Mouse (Mus musculus) forebrain, embryonic 16.5 days (tissue): ENCODE measurements around the gene Ift46. TPM values are rescaled to one million over a fixed set of nuclear protein-coding genes. Genes with fewer than 3 reads are reported as not detected.
A peak's percentile ranks its signal among the peaks of the same experiment; 100 is the strongest.

Experiments
- ATAC-seq: fragments of 200-750 bp; cut with Nextera tagmentation; 2 replicates; pipeline ENCODE4 v1.8.0; 2017; ENCODE audit warnings: mild to moderate bottlenecking, moderate library complexity
- H3K27ac ChIP-seq: fragments of 300-500 bp; sonication (generic); 2 replicates; pipeline ENCODE4 v1.5.1; 2014; ENCODE audit warnings: low read length, control low read depth
- H3K27me3 ChIP-seq: fragments of 300-500 bp; sonication (generic); replicated peaks from 2 replicates; pipeline ENCODE4 v1.6.1; 2014; ENCODE audit warnings: low read length; ENCODE audit not compliant: control insufficient read depth, insufficient read depth
- H3K36me3 ChIP-seq: fragments of 300-500 bp; sonication (generic); 2 replicates; pipeline ENCODE4 v1.6.1; 2014; ENCODE audit not compliant: control insufficient read depth, insufficient read depth
- H3K4me1 ChIP-seq: fragments of 300-500 bp; sonication (generic); replicated peaks from 2 replicates; pipeline ENCODE4 v1.6.1; 2014; ENCODE audit warnings: low read length; ENCODE audit not compliant: control insufficient read depth, insufficient read depth
- H3K4me2 ChIP-seq: fragments of 300-500 bp; sonication (generic); 2 replicates; pipeline ENCODE4 v1.6.1; 2014; ENCODE audit warnings: mild to moderate bottlenecking, low read length, control low read depth
- H3K4me3 ChIP-seq: fragments of 300-500 bp; sonication (generic); replicated peaks from 2 replicates; pipeline ENCODE4 v1.5.1; 2014; ENCODE audit warnings: mild to moderate bottlenecking, low read length, control low read depth
- H3K9ac ChIP-seq: fragments of 300-500 bp; sonication (generic); replicated peaks from 2 replicates; pipeline ENCODE4 v1.6.1; 2014; ENCODE audit warnings: low read depth, low read length, control low read depth
- H3K9me3 ChIP-seq: fragments of 300-500 bp; sonication (generic); 2 replicates; pipeline ENCODE4 v1.6.1; 2016; ENCODE audit warnings: low read length; ENCODE audit not compliant: control insufficient read depth
- WGBS: fragments of 180-500 bp; shearing (Covaris S2); extraction: QIAGEN DNeasy Blood & Tissue Kit; methylation state at CpG from one replicate; pipeline ENCODE4 v1.1.7; 2014; 5-methylcytosine and 5-hydroxymethylcytosine counted together
- polyA plus RNA-seq: library from polyadenylated mRNA; unstranded; fragments of >200 nt; fragmentation: Nextera tagmentation; extraction: Ambion mirVana; gene quantifications from 2 replicates; pipeline ENCODE4 v1.2.1, GENCODE M21; 2015

Ift46 gene
- polyA plus RNA-seq = 184 and 187 TPM in 2 replicates

DNA sequence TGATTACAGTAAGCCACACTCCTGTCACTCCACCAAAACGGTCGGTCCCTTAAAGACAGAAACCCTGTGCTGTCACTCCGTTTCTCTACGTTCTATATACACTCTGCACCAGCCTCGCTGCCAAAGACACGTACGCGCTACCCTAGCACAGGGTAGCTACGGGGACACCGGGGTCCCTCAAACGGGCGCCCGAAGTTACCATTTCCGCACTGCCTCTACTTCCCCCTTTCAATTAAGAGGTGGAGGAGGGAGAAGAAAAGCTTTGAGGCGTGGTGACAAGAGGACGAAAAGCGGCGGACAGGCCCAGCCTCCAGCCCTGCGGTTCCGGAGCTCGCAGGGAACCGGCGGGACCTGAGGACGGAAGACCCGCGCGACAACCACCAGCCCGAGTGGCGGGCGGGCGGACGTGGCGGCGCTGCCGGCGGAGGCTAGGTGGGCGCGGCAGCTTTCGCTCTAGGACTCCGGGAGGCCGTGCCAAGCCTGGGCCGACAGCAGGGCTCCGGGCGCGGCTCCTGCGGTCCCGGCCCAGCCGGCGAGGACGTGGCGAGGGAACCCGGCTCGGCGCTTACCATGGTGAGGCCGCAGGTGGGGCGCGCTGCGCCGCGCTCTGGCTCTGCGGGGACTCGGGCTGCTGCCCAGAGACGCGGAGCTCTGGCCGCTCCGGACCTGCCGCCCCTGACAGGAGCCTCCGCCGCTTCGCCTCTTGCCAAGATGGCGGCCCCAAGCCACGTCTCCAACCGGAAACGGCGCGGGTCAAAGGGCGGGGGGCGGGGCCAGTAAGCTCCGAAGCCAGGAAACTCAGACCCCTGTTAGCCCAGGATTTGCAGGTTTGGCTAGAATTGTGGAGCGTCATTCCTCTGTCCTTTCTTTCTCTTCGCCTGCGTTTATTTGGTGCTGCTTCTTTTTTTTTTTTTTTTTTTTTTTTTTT, at the start of gene Ift46, which contains the start of gene Arcn1:
TSS of gene Ift46 (plus strand) at position 808 of the 928 bp plus-strand sequence.
TSS of gene Arcn1 (minus strand) at position 745 of the 928 bp plus-strand sequence.
- Histone ChIP-seq H3K27me3 (no peaks in the 10 kb centered on the region), H3K4me2 (peak within 1 kb of the TSS; percentile 91), H3K4me1 (peaks cover 17% of the 10 kb centered on the region), H3K9me3 (no peaks in the 10 kb centered on the region), H3K36me3 (no peaks in the 10 kb centered on the region), H3K9ac (peak within 1 kb of the TSS; percentile 95), H3K27ac (peak within 1 kb of the TSS; percentile 93), H3K4me3 (peak within 1 kb of the TSS; percentile 90)
- peak; percentile 90 for ATAC-seq
- under 1% methylated on average over 82 of the region's 82 CpGs for WGBS

DNA sequence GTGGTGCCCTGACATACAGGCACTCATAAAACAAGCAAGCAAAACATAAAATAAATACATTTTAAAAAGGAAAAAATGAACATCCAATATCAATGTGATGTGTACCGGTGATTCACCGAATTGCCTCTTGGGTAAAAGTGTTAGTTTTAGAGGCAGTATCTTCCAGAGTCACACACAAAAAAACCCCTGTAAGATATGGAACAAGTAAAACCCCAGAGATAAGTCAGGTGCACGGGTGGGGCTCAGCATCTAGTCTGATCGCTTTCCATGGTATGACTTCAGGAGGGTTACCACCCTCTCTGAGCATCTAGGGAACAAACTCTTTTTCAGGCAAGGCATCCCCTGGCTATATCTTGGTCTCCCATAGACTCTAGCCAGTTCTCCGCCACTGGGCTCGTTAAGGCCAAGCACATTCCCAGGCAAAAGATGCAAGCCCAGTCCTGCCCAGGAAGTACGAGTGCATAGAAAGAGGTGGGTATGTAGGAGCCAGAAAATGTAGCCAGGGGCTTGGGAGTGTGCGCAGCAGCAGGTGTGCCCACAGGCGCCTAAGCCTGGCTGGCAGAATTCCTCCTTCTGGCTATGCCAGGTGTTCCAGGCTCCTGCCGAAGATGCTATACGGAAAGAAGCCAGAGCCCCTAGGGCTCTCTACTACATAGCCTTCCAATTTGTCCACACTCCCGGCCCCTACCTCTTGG, 48.6 kb upstream of the Ift46 start:
- H3K4me3 ChIP-seq = peak overlapping the region; percentile 83
- 0 out of 2 replicates have a peak, but pooled peaks cover 4% of the 10 kb centered on the region for H3K36me3 ChIP-seq
- no peak for ATAC-seq
- no peaks in the 10 kb centered on the region for H3K27me3 ChIP-seq
- no peak overlapping the region for H3K9ac ChIP-seq
- H3K4me1 ChIP-seq = peaks cover 50% of the 10 kb centered on the region
- peak overlapping the region; percentile 75 for H3K4me2 ChIP-seq
- 71% methylated on average over 12 of the region's 12 CpGs for WGBS
- H3K9me3 ChIP-seq = no peaks in the 10 kb centered on the region
- H3K27ac ChIP-seq = peak overlapping the region; percentile 30; the same call in 1 of the 2 replicates

DNA sequence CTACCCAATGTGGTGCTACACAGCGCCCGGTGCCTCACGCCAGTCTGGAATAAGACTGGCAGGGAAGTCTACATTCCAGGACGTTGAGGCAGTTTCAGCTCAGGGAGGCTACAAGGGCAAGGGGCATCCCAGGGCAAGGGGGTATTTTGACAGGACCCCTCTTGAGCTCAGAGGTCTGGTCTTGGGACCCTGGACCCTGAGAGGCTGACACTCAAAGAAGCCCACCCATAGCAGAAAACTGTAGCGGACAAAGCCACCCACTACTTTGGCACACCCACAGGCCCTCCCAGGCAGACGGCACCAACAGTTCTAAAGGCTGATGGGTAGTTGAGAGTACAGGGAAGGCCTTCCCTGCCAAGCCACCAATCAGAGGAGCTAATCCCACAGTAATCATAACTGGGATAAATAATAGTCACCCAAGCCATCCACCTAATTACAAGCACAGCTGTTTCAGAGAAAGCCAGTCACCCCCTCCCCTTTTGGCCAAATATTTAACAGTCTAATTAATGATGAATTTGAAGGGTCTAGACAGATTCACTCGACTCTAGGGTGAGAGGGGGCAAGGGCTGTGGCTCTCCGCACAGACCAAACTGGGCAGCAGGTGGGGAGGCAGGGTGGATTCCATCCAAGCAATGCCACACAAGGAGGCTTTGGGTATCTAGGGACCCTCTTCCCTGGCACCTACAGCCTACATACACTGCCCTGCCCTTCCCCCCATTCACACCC, 47.9 kb upstream of the Ift46 start:
- WGBS = 49% methylated on average over 8 of the region's 8 CpGs
- 0 out of 2 replicates have a peak, but pooled peaks cover 4% of the 10 kb centered on the region for H3K36me3 ChIP-seq
- peak overlapping the region; percentile 75 for H3K4me2 ChIP-seq
- peak overlapping the region; percentile 90 for H3K9ac ChIP-seq
- ATAC-seq = peak; percentile 3; the same call in 1 of the 2 replicates
- H3K9me3 ChIP-seq = no peaks in the 10 kb centered on the region
- H3K27ac ChIP-seq = peak overlapping the region; percentile 30; the same call in 1 of the 2 replicates
- peaks cover 53% of the 10 kb centered on the region for H3K4me1 ChIP-seq
- H3K27me3 ChIP-seq = no peaks in the 10 kb centered on the region
- peak overlapping the region; percentile 83 for H3K4me3 ChIP-seq

- peak; percentile 34 for ATAC-seq
Observed at GRCm38 (mm10) chr9:44720358-44721153, 47.2 kb upstream of the Ift46 start.

DNA sequence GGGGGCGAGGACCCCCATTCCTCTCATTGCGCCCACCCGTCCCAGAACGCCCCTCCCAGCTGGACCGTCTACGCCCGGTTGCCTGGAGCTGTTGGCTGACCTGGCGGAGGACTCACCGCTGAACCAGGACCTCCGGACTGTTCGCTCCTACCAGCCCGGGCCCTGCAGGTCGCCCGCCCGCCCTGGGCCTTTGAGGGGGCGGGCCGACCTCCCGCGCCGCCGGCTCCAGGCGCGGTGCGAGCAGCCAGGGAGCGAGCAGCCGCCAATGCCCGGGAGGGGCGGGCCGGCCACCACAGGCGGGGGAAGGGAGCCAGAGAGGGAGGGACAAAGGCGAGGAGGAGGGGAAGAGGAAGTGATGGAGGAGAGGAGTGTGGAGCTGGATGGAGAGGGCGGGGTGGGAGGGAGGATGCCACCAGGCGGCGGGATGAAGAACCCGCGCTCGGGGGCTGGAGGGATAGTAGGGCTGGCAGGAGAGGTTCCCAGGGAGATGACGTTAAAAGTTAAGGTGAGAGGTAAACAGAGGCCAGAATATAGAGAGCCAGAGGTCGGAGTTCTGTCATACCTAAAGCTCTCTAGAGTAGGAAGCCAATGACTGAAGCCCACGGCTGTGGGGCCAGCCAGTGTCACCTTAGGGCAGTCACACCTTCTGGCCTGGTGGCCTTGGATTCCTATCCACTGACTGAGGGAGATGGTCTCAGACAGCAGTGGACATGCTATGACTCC, 46.4 kb upstream of the Ift46 start:
- Histone ChIP-seq H3K27ac (peak overlapping the region; percentile 69), H3K36me3 (no peaks in the 10 kb centered on the region), H3K9me3 (no peaks in the 10 kb centered on the region), H3K4me1 (peaks cover 57% of the 10 kb centered on the region), H3K27me3 (no peaks in the 10 kb centered on the region), H3K9ac (peak overlapping the region; percentile 90), H3K4me2 (peak overlapping the region; percentile 75), H3K4me3 (peak overlapping the region; percentile 83)
- 2% methylated on average over 37 of the region's 40 CpGs for WGBS
- peak; percentile 86 for ATAC-seq

More at GRCm38 (mm10) chr9:44720358-44721153, 47.2 kb upstream of the Ift46 start:
- H3K27ac ChIP-seq = peak overlapping the region; percentile 69
- H3K27me3 ChIP-seq = no peaks in the 10 kb centered on the region
- H3K9ac ChIP-seq = peak overlapping the region; percentile 90
- peak overlapping the region; percentile 75 for H3K4me2 ChIP-seq
- peak overlapping the region; percentile 83 for H3K4me3 ChIP-seq
- H3K9me3 ChIP-seq = no peaks in the 10 kb centered on the region
- H3K4me1 ChIP-seq = peaks cover 54% of the 10 kb centered on the region
- WGBS = 11% methylated on average over 9 of the region's 9 CpGs
- no peaks in the 10 kb centered on the region for H3K36me3 ChIP-seq

- Histone ChIP-seq H3K9me3 (no peaks in the 10 kb centered on the region), H3K9ac (peak overlapping the region; percentile 90), H3K27ac (peak overlapping the region; percentile 49; the same call in 1 of the 2 replicates), H3K27me3 (no peaks in the 10 kb centered on the region), H3K36me3 (no peaks in the 10 kb centered on the region), H3K4me2 (no peak overlapping the region), H3K4me1 (peaks cover 61% of the 10 kb centered on the region), H3K4me3 (no peak overlapping the region; the same call in none of the 2 replicates)
- 88% methylated on average over 3 of the region's 3 CpGs for WGBS
- ATAC-seq = no peak
Observed at GRCm38 (mm10) chr9:44721877-44722186, 45.9 kb upstream of the Ift46 start.

DNA sequence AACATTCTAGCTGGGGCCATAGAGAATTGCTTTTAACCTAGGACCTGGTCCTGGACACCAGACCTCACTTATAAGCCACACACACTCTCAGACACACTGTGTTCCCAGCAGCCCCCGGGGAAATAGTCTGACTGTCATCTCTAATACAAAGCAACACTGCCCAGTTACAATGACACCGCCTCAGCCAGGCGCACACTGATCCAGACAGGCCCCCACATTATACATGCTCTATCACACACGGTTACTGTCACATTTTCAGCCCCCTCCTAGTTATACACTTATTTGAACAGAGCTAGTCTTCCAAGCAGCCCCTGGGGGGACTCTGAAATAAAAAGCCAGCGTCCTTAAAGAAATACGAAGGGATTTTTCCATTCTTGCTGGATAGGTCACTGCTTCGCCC, 45.1 kb upstream of the Ift46 start:
- Histone ChIP-seq H3K27ac (peak overlapping the region; percentile 62; the same call in 1 of the 2 replicates), H3K4me2 (no peak overlapping the region), H3K36me3 (no peaks in the 10 kb centered on the region), H3K9me3 (no peaks in the 10 kb centered on the region), H3K4me3 (no peak overlapping the region), H3K9ac (no peak overlapping the region), H3K27me3 (no peaks in the 10 kb centered on the region), H3K4me1 (peaks cover 60% of the 10 kb centered on the region)
- WGBS = 66% methylated on average over 7 of the region's 7 CpGs
- ATAC-seq = no peak

GRCm38 (mm10) chr9:44723008-44723407, 44.7 kb upstream of the Ift46 start:
- ATAC-seq = no peak
- 61% methylated on average over 7 of the region's 7 CpGs for WGBS
- no peaks in the 10 kb centered on the region for H3K36me3 ChIP-seq
- H3K27ac ChIP-seq = peak overlapping the region; percentile 62
- H3K27me3 ChIP-seq = no peaks in the 10 kb centered on the region
- no peak overlapping the region for H3K4me2 ChIP-seq
- H3K4me3 ChIP-seq = no peak overlapping the region
- H3K4me1 ChIP-seq = peaks cover 56% of the 10 kb centered on the region
- H3K9me3 ChIP-seq = no peaks in the 10 kb centered on the region
- no peak overlapping the region for H3K9ac ChIP-seq
